Mouse (Mus musculus): ENCODE data around the gene Galm.

Galm gene

DNA sequence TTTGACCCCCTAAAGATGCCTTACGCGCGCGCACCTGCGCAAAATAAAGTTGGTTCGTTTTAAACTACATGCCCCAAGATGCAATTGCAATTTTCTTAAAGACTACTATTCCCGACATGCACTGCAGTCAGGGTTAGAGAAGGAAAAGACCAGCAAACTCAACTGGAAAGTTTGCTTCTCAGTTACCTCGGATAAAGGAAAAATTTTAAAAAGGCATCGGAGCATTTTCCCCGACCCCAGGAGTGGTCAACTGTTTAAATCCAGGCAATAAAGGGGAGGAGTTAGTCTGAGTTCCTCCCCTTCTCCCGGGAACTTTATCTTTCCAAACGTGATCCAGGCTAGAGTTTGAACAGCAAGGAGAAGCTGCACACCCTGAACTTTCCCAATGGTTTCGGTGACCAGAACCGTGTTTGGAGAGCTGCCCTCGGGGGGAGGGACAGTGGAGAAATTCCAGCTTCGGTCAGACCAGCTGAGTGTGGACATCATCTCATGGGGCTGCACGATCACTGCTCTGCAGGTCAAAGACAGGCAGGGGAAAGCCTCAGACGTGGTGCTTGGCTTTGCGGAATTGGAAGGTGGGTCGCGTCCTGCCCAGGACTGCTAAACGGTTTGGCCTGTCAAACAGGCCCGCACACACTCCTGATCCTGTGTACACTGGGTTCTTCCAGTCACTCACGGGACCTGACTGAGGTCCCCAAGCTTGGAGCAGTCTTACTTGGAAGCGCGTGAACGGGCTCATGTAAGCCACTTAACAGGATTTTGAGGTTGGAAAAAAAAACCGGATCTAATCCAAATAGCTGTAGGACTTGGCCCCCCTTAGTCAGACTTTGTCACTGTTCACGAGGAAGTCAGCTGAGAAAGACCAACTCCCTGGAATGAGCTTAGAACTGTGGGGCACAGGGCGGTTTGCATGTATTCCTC lies at the start of gene Galm:
Gene Galm, plus strand, starts transcription at position 141 of the 921 bp plus-strand sequence.
- DNase-seq = peak; percentile 84

DNA sequence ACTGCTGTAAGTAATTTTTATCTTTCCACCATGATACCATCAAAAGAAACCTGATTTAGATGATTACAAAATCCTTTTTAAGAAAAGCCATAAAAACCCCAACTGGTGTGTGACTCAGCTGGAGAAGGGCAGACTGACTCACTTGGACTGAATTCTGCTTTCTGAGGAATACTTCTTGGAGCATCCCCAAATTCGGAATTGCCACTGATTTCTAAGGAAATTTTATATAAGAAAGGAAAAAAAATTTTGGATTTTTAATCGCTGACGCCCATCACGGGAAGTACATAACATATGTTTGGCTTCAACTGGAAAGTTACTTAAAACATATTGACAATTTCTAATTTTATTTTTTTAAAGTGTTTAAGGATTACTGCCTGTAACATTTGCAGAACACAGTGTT lies 48.5 kb upstream of the Galm start:
- no peak for DNase-seq

DNA sequence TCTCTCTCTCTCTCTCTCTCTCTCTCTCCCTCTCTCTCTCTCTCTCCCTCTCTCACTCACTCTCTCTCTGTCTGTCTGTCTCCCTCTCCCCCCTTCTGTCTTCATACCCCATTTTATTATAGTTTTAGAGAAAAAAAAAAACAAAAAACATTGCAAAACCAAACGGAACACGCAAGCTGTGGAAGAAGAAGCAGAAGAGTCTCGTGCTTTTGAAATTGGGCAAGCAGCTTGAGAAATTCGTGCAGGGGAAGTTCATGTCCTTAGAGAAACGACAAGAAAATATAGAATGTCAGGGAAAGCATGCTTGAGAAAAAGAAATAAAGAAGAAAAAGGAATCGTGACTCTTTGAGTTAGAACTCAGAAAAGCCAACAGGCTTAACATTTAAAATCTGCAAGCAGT lies 44.0 kb upstream of the Galm start:
- DNase-seq = no peak

DNA sequence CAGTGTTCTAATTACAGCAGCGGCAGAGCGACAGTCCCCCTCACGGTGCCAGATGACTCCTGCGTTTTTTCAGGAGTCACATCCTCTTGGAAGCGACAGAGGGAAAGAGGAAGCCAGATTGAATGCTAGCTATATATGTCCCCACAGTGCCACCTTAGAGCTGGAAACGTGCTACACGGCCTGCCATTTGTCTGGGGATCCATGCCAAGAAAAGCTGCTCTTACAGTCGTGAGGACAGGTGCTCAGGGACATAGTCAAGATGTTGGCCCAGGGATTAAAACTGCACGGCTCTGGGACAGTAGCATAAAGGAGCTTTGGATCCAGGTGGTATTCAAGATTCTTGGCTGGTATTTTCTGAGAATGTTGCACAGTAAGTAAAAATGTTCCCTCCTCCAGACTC lies 42.8 kb upstream of the Galm start:
- DNase-seq = no peak

DNA sequence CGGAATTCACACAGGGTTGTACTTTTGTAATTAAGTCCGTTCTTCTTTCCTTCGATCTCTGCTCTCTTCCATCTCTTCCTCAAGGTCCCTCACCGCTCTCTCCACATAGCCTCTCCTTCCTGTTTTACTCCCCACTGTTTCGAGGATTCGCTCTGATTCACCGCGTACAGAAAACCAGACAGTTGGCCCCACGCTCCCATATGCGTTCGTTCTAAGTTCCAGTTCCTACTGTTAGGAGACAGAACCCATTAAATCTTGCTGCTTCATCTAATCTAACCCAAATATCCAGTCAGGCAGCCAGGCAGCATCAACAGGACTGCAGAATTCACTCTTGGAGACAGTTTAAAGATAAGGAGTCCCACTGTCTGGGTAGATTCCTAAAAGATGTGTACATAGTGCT lies 40.7 kb upstream of the Galm start:
- no peak for DNase-seq

DNA sequence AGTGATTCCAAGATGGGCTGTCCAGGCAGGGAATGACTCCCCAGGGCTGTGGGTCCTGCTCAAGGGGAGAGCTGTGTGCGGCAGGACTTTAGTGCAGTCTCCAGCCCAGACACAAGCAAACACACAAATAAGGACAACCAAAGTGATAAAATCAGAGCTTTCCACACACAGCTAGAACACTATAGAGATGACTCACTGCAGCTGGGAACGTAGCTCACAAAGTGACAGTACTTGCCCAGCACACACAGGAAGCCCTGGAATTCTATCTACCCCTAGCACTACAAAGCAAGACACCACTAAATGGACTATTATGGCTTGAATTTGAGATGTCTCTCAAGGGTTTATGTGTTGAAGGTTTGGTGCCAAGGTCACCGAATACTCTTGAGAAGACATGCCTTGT lies 39.1 kb upstream of the Galm start:
- DNase-seq = no peak

DNA sequence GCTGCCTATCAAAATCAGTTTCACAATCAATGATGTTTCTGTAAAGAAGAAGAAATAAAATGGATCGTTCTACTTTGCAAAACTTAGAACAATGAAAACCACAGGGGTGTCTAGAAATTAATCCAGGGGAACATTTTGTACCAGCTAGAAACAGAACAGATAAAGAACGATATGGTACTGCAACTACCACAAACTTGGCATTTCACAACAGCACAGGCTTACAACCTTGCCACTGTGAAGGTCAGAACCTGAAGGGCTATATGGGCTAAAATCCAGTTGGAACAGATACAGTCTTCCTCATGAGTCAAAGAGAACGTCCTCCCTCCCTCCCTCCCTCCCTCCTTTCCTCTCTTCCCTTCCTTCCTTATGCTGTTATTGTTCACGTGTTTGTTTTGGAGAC lies 36.7 kb upstream of the Galm start:
- no peak for DNase-seq

DNA sequence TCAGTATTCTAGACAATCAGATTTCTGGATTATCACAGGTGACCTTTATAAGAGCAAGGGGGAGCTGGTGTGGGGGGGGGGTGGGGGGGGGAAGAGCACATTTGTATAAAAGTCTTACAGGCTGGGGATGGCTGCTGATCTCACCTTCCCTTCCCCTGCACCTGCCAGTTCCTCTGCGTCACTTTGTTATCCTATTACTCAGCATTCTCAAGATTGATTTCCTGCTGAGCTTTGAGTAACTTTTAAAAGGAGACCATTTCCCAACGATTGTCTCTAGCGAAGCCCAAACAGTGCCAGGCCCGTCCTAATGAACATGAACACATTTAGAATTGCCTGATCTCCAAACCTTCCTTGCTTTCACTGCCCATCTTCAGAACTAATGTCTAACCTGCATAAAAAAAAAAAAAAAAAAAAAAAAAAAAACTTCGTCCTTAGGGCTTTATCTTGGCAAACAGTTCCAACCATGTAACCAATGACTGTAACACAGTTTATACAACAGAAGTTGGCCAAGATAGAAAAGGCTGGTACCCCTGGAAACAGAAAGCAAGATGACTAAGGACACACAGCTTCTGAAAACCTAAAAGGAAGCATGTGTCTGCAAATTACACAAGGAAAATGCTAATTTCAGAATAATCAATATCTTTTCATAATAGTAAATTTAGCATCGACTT lies 35.3 kb upstream of the Galm start:
- DNase-seq = no peak

DNA sequence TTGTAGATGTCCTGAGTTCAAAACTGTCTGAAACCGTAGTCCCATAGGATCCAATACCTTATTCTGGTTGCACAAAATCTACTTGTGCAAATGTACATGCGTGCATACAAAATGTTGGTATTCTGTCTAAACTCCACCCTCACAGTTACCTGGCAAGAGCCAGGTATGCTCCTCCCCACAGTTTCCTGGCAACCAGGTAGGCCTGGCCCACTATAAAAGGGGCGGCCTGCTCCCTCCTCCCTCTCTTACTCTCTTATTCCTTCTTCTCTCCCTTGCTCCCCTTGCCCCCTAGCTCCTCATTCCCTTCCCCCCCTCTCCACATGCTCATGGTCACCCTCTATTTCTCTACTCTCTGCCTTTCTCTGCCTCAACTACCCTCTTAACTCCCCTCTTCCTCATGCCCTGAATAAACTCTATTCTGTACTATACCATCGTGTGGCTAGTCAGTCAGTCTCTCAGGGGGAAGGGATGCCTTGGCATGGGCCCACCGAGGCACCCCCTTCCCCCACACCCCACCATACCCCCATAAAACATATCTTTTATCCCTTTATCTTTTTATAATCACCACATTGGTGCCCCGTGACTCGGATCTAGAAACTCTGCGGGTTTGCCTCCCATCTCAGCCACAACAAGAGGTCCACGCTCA lies 31.9 kb upstream of the Galm start:
- DNase-seq = no peak

DNA sequence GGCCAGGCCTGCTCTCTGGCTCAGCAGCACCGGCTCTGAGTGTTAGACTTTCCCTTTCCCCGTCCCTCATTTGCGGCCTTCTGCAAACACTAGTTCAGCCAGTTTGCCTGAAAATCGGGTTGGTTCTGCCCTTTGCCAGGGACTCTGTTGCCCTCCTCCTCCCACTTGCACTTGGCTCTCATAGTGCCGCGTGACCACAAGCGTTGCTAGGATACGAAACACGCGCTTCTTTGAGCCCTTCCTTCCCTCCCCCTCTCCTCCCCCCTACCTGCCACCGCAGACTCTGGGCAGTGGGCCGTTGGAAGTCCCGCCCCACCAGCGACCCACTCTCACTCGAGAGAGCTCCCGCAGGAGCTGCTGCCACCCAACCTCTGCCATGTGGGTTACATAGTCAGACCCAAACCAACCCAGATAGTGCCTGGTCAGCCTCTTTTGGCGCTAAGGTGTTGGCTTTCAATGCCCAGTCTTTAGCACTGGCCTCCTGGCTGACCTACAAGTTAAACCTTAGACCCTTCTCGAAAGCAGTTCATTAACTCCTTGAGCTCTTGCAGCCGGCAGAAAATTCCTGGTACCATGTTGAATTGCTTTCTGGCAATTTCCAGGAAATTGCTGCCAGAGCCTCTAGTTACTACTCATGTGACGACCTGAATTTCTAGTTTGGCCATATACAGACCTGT lies 31.1 kb upstream of the Galm start:
- DNase-seq = peak; percentile 88

DNA sequence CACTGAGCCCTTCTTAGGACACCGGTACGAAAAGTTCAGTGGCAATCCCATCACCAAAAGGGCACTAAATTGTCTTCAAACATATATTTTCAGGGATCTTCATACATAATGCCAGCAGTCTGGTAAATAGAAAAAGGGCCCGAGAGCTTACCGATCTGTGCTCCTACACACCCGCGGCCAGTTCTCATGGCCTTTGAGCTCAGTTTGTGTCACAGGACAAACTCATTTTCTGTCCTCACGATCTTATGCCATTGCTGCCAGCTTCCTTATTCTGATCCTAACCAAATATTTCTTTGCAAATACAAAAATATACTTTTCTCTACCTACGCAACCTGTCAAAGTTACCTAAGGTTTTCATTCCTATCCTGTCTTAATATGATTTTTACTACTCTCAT lies 30.6 kb upstream of the Galm start:
- DNase-seq = no peak

DNA sequence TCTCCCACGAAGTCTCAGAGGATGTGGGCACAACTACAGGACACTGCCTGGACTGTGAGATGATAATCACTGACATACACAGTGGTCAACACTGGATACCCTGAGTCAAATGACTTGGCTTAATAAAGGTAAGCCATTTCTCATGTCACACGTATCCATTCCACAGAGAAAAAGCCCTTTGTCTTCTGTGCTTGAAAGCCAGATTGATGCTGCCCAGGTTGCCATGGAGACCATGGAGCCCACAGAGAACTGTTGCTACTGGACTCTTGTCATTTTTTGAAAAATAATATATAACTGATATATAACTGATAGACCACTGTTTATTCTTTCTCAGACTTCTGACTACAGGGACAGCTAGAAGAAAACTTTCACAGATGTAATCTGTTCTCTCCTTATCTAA lies 30.1 kb upstream of the Galm start:
- no peak for DNase-seq

DNA sequence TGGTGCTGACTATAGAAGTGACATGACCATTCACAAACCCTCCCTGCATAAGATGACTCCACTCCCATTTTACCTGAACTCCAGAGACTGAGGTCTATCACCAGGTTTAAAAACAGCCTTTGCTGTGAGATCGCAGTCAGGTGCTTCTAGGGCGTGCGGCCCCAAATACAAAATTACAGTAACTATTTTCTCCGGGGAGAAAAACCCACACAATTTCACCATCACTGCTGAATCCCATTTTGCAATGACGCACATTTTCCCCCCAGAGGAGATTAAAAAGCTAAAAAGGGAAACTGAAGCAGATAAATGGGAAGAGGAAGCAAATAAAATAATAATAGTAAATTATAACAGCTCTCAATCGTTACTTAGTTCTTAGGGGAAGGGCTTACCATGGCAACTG lies 27.4 kb upstream of the Galm start:
- no peak for DNase-seq

DNA sequence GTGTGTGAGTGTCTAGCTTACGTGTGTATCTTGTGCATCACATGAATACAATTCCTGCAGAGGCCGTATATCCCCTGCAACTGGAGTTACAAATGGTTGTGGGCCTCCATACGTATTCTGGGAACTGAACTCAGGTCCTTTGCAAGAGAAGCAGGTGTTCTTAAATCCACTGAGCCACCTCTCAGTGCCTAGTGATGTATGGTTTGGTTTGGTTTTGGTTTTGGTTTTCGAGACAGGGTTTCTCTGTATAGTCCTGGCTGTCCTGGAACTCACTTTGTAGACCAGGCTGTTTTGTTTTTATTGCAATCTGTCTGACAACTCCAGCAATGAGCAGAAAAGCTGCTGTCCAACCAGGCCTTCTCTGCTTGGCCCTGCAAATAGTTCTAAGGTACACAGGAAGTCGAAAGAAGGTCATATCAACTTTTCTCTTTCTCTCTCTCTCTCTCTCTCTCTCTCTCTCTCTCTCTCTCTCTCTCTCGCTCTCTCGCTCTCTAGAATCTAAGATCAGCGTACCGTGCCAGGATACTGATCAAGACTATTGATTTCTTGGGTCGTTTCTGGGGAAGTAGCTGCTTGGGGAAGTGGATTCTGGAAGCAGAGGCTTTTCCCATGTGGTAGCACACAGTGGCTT lies 21.8 kb upstream of the Galm start:
- no peak for DNase-seq

DNA sequence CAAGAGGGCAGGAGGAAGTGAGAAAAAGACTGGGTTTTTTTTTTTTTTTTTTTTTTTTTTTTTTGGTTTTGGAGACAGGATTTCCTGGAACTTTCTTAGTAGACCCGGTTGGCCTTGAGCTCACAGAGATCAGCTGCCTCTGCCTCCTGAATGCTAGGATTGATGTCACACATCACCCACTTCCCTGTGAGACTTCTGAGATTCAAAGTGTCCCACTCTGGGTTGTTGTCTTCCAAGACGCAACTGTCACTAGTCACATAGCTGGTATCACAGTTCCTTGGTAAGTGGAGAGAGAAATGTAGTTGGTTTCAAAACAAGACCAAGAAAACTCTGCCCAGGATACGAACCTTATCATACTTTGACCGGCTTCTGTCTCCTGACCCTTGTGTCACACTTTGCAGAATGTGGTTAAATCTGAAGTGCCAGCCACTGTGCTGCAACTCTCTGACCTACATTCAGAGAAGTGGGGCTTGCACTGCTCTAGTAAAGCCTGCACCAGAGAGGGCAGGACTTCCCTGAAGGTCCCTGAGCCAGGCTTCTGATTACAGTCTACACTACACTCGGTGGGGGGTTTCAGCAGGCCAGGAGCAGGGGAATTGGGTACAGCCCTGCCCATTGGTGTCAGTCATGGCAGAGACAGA lies 14.5 kb upstream of the Galm start:
- no peak for DNase-seq

DNA sequence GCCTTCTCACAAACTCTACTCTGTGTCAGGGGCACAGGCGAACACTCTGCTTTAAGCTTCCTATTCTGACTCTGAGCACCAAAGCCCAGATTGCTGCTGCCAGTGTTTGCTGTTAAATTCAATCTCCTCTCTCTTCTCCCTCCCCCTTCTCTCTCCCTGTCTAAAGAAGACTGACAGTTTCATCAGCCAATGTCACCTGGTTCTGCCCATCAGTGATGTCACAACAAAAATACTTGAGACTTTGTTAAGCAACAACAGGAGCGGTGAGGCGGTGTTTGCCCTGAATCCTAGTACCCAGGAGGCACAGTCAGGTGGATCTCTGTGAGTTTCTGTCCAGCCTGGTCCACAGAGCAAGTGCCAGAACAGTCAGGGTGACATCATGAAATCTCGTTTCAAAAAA lies 13.8 kb upstream of the Galm start:
- DNase-seq = no peak

DNA sequence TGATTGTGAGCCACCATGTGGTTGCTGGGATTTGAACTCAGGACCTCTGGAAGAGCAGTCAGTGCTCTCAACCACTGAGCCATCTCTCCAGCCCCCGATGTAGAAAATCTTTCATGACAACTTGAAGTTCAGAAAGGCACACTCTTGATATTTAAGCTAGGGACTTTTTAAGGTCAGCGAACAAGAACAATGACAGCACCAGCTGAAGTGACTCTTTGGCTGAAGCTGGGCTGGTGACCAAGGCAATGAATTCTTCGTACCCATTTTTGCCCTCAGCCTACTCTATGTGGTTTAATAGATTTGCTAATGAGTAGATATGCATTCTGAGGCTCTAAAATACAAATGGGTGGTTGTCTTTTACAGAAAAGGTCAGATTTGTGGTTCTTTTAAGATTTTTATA lies 6.9 kb upstream of the Galm start:
- no peak for DNase-seq

DNA sequence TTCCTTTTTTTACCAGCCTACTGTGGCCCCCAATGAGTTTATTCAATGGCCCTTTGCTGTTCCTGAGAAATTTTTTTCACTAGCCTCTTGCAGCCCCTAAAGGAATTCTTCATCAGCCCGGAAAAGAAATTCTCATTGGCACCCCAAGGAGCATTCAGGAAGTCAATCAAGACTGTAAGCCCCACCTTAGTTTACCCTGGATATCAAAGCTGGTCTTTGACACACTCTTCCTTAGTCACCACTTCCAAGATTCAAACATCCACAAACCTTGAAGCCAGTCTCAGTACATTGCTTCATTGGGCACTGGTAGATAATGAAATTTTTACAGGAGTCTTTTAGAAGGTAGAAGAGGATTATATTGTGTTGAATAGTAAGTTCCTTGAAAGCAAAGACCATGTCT lies 5.4 kb upstream of the Galm start:
- no peak for DNase-seq

DNA sequence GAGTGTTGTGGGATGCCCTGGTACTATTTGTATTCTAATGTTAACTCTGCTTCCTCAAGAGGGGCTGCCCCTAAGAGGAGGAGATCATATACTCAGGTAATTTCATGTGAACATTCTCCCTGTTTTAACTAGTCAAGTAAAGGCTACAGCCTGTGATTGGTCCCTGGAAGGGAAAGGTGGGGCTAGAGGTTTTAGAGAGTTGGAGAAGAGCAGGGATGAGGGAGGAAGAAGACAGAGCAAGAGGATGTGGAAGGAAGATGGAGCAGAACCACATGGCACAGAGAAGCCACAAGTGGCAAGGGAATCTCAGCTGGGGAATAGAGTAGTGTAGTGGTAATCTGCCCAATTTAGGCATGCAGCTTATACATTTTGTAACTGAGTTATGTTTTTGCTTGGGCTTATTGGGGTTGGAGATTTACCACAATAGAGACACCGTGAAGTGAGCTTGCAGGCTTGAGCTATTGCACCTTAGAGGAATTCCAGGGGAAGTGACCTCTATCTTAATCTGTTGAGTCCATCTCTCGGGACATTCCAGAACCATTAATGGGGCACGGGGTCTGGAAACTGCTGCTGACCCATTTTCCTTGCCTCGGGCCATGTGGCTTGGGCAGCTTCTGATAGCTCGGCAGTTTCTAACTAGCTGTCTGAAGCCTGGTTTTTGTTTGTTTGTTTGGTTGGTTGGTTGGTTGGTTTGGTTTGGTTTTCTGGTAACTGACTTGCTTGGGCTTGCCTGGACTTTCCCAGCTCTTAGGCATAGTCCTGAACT lies 2.1 kb upstream of the Galm start:
- no peak for DNase-seq

DNA sequence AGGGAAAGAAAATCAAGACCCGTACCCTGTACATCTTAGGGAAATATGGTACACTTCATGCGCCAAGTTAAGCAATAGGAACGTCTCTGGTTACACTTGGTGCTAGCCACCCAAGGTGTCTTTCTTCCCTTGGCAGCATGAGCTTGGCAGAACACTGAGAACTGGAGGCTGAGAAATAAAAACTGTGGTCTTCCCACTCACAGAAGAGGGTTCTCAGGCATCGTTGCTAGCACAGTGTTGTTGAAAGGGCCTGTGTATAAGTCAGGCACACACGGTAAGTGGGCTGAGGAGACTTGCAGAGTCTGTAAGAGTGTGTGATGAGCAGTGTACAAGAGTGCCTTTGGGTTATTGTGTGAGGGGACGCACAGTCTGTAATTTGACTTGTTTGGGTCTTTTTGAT lies 1.1 kb upstream of the Galm start:
- DNase-seq = no peak

DNA sequence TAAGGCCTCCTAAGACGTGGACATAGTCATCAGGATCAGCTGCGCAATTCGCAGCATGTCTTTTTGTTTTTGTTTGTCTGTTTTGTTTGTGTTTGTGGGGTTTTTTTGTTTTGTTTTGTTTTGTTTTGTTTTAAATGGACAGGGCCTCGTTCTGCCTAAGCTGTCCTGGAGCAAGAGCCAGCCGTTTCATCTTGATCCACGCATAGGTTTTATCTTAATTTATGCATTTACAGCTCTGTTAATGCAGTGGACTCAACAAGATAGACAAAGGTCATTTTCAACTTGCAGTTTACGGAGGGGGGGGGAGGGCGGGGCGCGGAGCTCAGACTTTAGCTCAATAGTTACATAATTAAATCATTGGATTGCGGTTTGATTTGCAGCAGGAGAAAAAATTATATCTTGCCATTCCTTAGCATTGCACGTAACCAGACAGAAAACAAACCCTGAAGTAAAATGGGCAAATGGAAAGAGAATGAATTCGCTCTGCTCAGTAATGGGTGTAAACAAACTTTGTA lies 1.3 kb downstream of the Galm start:
- DNase-seq = no peak
